Mouse (Mus musculus) G1E (cell line): ENCODE data around the gene Ndp. TPM values are rescaled to one million over a fixed set of nuclear protein-coding genes. Genes with fewer than 3 reads are reported as not detected.

Source experiments
- ATAC-seq: 2 replicates; pipeline ENCODE4 v1.8.0; 2016; ENCODE audit warnings: mild to moderate bottlenecking; ENCODE audit not compliant: insufficient number of reproducible peaks, poor library complexity, low FRiP score, severe bottlenecking; ENCODE audit errors: extremely low read depth
- DNase-seq: peaks from one replicate; pipeline ENCODE4 v3.0.0; 2012; ENCODE audit warnings: low spot score
- H3K27me3 ChIP-seq: 2 replicates; pipeline ENCODE4 v1.6.1; 2012; ENCODE audit warnings: mild to moderate bottlenecking, low read length, inconsistent platforms; ENCODE audit not compliant: insufficient read depth
- H3K36me3 ChIP-seq: replicated peaks from 2 replicates; pipeline ENCODE3; 2012; ENCODE audit warnings: mild to moderate bottlenecking, inconsistent platforms
- H3K4me1 ChIP-seq: 2 replicates; pipeline ENCODE4 v1.6.1; 2012; ENCODE audit warnings: low read depth, low read length, inconsistent platforms, mixed read lengths; ENCODE audit not compliant: insufficient read depth
- H3K4me3 ChIP-seq: 2 replicates; pipeline ENCODE4 v1.5.1; 2012; ENCODE audit warnings: low read depth, mild to moderate bottlenecking, inconsistent platforms, low read length, moderate library complexity, mixed read lengths
- H3K9me3 ChIP-seq: replicated peaks from 2 replicates; pipeline ENCODE4 v1.6.1; 2012; ENCODE audit warnings: inconsistent platforms
- CTCF ChIP-seq: IDR thresholded peaks from 2 replicates; pipeline ENCODE4 v1.5.1; 2012; ENCODE audit warnings: low read depth, low read length, inconsistent platforms, mixed read lengths
- GATA1 ChIP-seq: IDR thresholded peaks from 2 replicates; pipeline ENCODE4 v1.6.1; 2012; ENCODE audit warnings: borderline replicate concordance, low read length, inconsistent platforms, mixed read lengths
- GATA2 ChIP-seq: IDR thresholded peaks from 2 replicates; pipeline ENCODE4 v1.6.1; 2012; ENCODE audit warnings: low read depth, low read length, inconsistent platforms, borderline replicate concordance
- POLR2AphosphoS5 ChIP-seq: IDR thresholded peaks from 2 replicates; pipeline ENCODE4 v1.6.1; 2012; ENCODE audit warnings: low read depth, low read length, inconsistent platforms; ENCODE audit not compliant: insufficient replicate concordance
- TAL1 ChIP-seq: conservative IDR thresholded peaks from 2 replicates; pipeline ENCODE4 v1.6.1; 2012; ENCODE audit warnings: low read depth, low read length, inconsistent platforms, mixed read lengths
- polyA plus RNA-seq: library from polyadenylated mRNA; stranded (reverse); fragments of >175 nt; gene quantifications from 2 replicates; pipeline ENCODE4 v1.2.3, GENCODE M21; 2012
- total RNA-seq, 2 experiments: library from RNA; stranded (forward) in 1 of 2; stranded (reverse) in 1 of 2; fragments of 200-1000 nt in 1 of 2; fragments of >200 nt in 1 of 2; fragmentation: Nextera tagmentation in 1 of 2; gene quantifications; 2 replicates each; pipeline ENCODE4 v1.2.3; 2014 to 2017

Gene Ndp
- total and polyA plus RNA-seq, 3 experiments = not detected

- H3K9me3 ChIP-seq = no peaks in the 10 kb centered on the region
- TF ChIP-seq TAL1 (no peak), GATA1 (no peak), GATA2 (no peak)
- no peak for DNase-seq
- no peaks in the 10 kb centered on the region for H3K27me3 ChIP-seq
- H3K4me3 ChIP-seq = no peak overlapping the region
- H3K4me1 ChIP-seq = no peaks in the 10 kb centered on the region
- ATAC-seq = no peak
- H3K36me3 ChIP-seq = no peaks in the 10 kb centered on the region
Measured at GRCm38 (mm10) chrX:16841443-16841842, 70.1 kb downstream of the Ndp start.

GRCm38 (mm10) chrX:16837293-16837692, 74.3 kb downstream of the Ndp start:
- TF ChIP-seq GATA1 (no peak), CTCF (no peak), GATA2 (no peak), TAL1 (no peak), POLR2AphosphoS5 (no peak)
- H3K4me3 ChIP-seq = no peak overlapping the region
- H3K4me1 ChIP-seq = no peaks in the 10 kb centered on the region
- no peaks in the 10 kb centered on the region for H3K27me3 ChIP-seq
- DNase-seq (no peak), ATAC-seq (no peak)
- no peaks in the 10 kb centered on the region for H3K9me3 ChIP-seq
- no peaks in the 10 kb centered on the region for H3K36me3 ChIP-seq

- Histone ChIP-seq H3K4me1 (no peaks in the 10 kb centered on the region), H3K27me3 (no peaks in the 10 kb centered on the region), H3K36me3 (no peaks in the 10 kb centered on the region), H3K9me3 (no peaks in the 10 kb centered on the region), H3K4me3 (no peak overlapping the region)
- ATAC-seq (no peak), DNase-seq (no peak)
- TF ChIP-seq POLR2AphosphoS5 (no peak), GATA1 (no peak), TAL1 (no peak), GATA2 (no peak), CTCF (no peak)
Measured at GRCm38 (mm10) chrX:16836488-16837082, 75.0 kb downstream of the Ndp start.

Other genes starting within 250 kb of the Ndp start
- not detected in 2 replicates for gene Maob, start 94.4 kb downstream of the Ndp start, total RNA-seq (2014; fragmentation: Nextera tagmentation)
- not detected in 2 replicates for gene Maob, start 94.4 kb downstream of the Ndp start, total RNA-seq (2017)
- gene Maob, start 94.4 kb downstream of the Ndp start, polyA plus RNA-seq = not detected in 2 replicates